Mouse (Mus musculus): ENCODE measurements around the gene En2. TPM values are rescaled to one million over a fixed set of nuclear protein-coding genes. Genes with fewer than 3 reads are reported as not detected.

Gene En2
- total and polyA plus RNA-seq, 2 experiments from 2014 or later: 0.05 TPM; not detected in 1

- Histone ChIP-seq H3K9ac (no peak overlapping the region), H3K27ac (ENCODE audit: low read depth, low read length) (no peak overlapping the region), H3K27me3 (ENCODE audit: insufficient read depth, low read length) (peaks cover 91% of the 10 kb centered on the region), H3K36me3 (ENCODE audit: insufficient read depth) (no peaks in the 10 kb centered on the region), H3K4me1 (ENCODE audit: insufficient read depth) (no peaks in the 10 kb centered on the region), H3K4me2 (ENCODE audit: low read depth) (no peak overlapping the region), H3K9me3 (ENCODE audit: low read length) (no peaks in the 10 kb centered on the region), H3K4me3 (ENCODE audit: low read depth, low read length) (no peak overlapping the region)
- ATAC-seq (0 out of 2 replicates have a peak, but pooled peaks have one; percentile 3), DNase-seq (no peak)
- 2% methylated on average over 11 of the region's 11 CpGs for WGBS
- no peak for TF ChIP-seq CTCF (IDR thresholded peaks at IDR 0.05; ENCODE audit: low read depth)
These were observed 42.1 kb upstream of the En2 start for GRCm38 (mm10) chr5:28123455-28123825.

- Histone ChIP-seq H3K4me1 (ENCODE audit: insufficient read depth) (no peaks in the 10 kb centered on the region), H3K36me3 (ENCODE audit: insufficient read depth) (no peaks in the 10 kb centered on the region), H3K4me3 (ENCODE audit: low read depth, low read length) (no peak overlapping the region), H3K9ac (no peak overlapping the region), H3K9me3 (ENCODE audit: low read length) (no peaks in the 10 kb centered on the region), H3K4me2 (ENCODE audit: low read depth) (peak overlapping the region; percentile 1; the same call in 1 of the 2 replicates), H3K27me3 (ENCODE audit: insufficient read depth, low read length) (peaks cover 81% of the 10 kb centered on the region), H3K27ac (ENCODE audit: low read depth, low read length) (no peak overlapping the region)
- DNase-seq: peak; percentile 13
- 3% methylated on average over 28 of the region's 28 CpGs for WGBS
- TF ChIP-seq CTCF (IDR thresholded peaks at IDR 0.05; ENCODE audit: low read depth): no peak
- ATAC-seq: 0 out of 2 replicates have a peak, but pooled peaks have one; percentile 21
These were observed 40.9 kb upstream of the En2 start for GRCm38 (mm10) chr5:28124321-28125230.

- no peak overlapping the region for H3K4me3 ChIP-seq (ENCODE audit: low read depth, low read length)
- no peak overlapping the region for H3K9ac ChIP-seq
- H3K4me1 ChIP-seq (ENCODE audit: insufficient read depth): no peaks in the 10 kb centered on the region
- no peaks in the 10 kb centered on the region for H3K9me3 ChIP-seq (ENCODE audit: low read length)
- 25% methylated on average over 1 of the region's 1 CpGs for WGBS
- H3K4me2 ChIP-seq (ENCODE audit: low read depth): no peak overlapping the region
- DNase-seq: no peak
- peaks cover 52% of the 10 kb centered on the region for H3K27me3 ChIP-seq (ENCODE audit: insufficient read depth, low read length)
- H3K36me3 ChIP-seq (ENCODE audit: insufficient read depth): no peaks in the 10 kb centered on the region
- TF ChIP-seq CTCF (IDR thresholded peaks at IDR 0.05; ENCODE audit: low read depth): no peak
- no peak for ATAC-seq
- no peak overlapping the region for H3K27ac ChIP-seq (ENCODE audit: low read depth, low read length)
These were observed 36.6 kb upstream of the En2 start for GRCm38 (mm10) chr5:28128851-28129250.

- H3K4me2 ChIP-seq (ENCODE audit: low read depth): no peak overlapping the region
- 84% methylated on average over 5 of the region's 5 CpGs for WGBS
- H3K27me3 ChIP-seq (ENCODE audit: insufficient read depth, low read length): peaks cover 20% of the 10 kb centered on the region; the same call in 1 of the 2 replicates
- DNase-seq (no peak), ATAC-seq (no peak)
- no peaks in the 10 kb centered on the region for H3K4me1 ChIP-seq (ENCODE audit: insufficient read depth)
- no peak overlapping the region for H3K27ac ChIP-seq (ENCODE audit: low read depth, low read length)
- H3K36me3 ChIP-seq (ENCODE audit: insufficient read depth): no peaks in the 10 kb centered on the region
- no peak overlapping the region for H3K4me3 ChIP-seq (ENCODE audit: low read depth, low read length)
- no peaks in the 10 kb centered on the region for H3K9me3 ChIP-seq (ENCODE audit: low read length)
- TF ChIP-seq CTCF (IDR thresholded peaks at IDR 0.05; ENCODE audit: low read depth): no peak
- H3K9ac ChIP-seq: no peak overlapping the region
These were observed 33.3 kb upstream of the En2 start for GRCm38 (mm10) chr5:28132231-28132630.

GRCm38 (mm10) chr5:28136438-28136837 lies 29.1 kb upstream of the En2 start:
- Histone ChIP-seq H3K9me3 (ENCODE audit: low read length) (no peaks in the 10 kb centered on the region), H3K9ac (no peak overlapping the region)
- WGBS: 27% methylated on average over 2 of the region's 2 CpGs

GRCm38 (mm10) chr5:28144555-28144954 lies 20.9 kb upstream of the En2 start:
- no peak overlapping the region for H3K27ac ChIP-seq (ENCODE audit: low read depth, low read length)
- H3K27me3 ChIP-seq (ENCODE audit: insufficient read depth, low read length): no peaks in the 10 kb centered on the region
- DNase-seq (no peak), ATAC-seq (no peak)
- no peaks in the 10 kb centered on the region for H3K36me3 ChIP-seq (ENCODE audit: insufficient read depth)
- H3K4me2 ChIP-seq (ENCODE audit: low read depth): no peak overlapping the region
- no peak overlapping the region for H3K9ac ChIP-seq
- no peaks in the 10 kb centered on the region for H3K9me3 ChIP-seq (ENCODE audit: low read length)
- H3K4me1 ChIP-seq (ENCODE audit: insufficient read depth): no peaks in the 10 kb centered on the region
- H3K4me3 ChIP-seq (ENCODE audit: low read depth, low read length): no peak overlapping the region
- no peak for TF ChIP-seq CTCF (IDR thresholded peaks at IDR 0.05; ENCODE audit: low read depth)

More at GRCm38 (mm10) chr5:28136438-28136837, 29.1 kb upstream of the En2 start:
- Histone ChIP-seq H3K36me3 (ENCODE audit: insufficient read depth) (no peaks in the 10 kb centered on the region), H3K4me3 (ENCODE audit: low read depth, low read length) (no peak overlapping the region), H3K27ac (ENCODE audit: low read depth, low read length) (no peak overlapping the region), H3K4me2 (ENCODE audit: low read depth) (no peak overlapping the region), H3K4me1 (ENCODE audit: insufficient read depth) (no peaks in the 10 kb centered on the region), H3K27me3 (ENCODE audit: insufficient read depth, low read length) (no peaks in the 10 kb centered on the region; the same call in 1 of the 2 replicates)
- ATAC-seq (peak; percentile 56), DNase-seq (no peak)
- no peak for TF ChIP-seq CTCF (IDR thresholded peaks at IDR 0.05; ENCODE audit: low read depth)

- DNase-seq (no peak), ATAC-seq (no peak)
- H3K9ac ChIP-seq: no peak overlapping the region
- H3K27ac ChIP-seq (ENCODE audit: low read depth, low read length): no peak overlapping the region
- 86% methylated on average over 8 of the region's 8 CpGs for WGBS
- no peaks in the 10 kb centered on the region; the same call in 1 of the 2 replicates for H3K27me3 ChIP-seq (ENCODE audit: insufficient read depth, low read length)
- no peak overlapping the region for H3K4me3 ChIP-seq (ENCODE audit: low read depth, low read length)
- no peak for TF ChIP-seq CTCF (IDR thresholded peaks at IDR 0.05; ENCODE audit: low read depth)
- no peaks in the 10 kb centered on the region for H3K9me3 ChIP-seq (ENCODE audit: low read length)
- no peaks in the 10 kb centered on the region for H3K4me1 ChIP-seq (ENCODE audit: insufficient read depth)
- H3K36me3 ChIP-seq (ENCODE audit: insufficient read depth): no peaks in the 10 kb centered on the region
- no peak overlapping the region for H3K4me2 ChIP-seq (ENCODE audit: low read depth)
These were observed 19.5 kb upstream of the En2 start for GRCm38 (mm10) chr5:28146018-28146417.

Measured in forebrain, postnatal 0 days (tissue).